Mouse (Mus musculus): ENCODE measurements at regions not wholly inside any gene's neighbourhood (a gene's known extent, or its start where the extent isn't known, plus 50 kb on each side); places are given as distances from the start of the nearest gene placed in this dataset.
A peak's percentile ranks its signal among the peaks of the same experiment; 100 is the strongest.
"Not testable (repeated sequence)": the region's sequence is repeated elsewhere in the genome, so short reads cannot be mapped to it uniquely, and the experiment has no call there.

DNA sequence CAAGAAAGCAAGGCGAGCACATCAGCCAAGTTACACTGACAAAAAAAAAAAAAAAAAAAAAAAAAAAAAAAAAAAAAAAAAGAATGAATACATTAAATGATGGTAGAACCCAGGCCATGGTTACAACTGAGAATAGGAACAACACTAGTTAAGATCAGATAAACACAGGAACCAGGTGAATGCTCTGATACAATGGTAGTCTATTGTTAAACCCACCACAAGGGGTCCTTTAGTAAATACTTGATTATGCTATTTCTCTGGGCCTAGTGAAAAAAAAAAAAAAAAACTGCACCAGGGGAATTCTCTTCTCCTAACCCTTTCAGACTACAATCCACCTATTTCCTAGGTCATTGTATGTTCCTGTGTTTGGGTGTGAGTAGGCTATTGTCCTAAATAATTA lies 2289.7 kb downstream of the Cntnap5b start:
- intact Hi-C loops (cut with DNase I) = no loop called here
- DNase-seq (ENCODE audit: low spot score in 2 of 2) = no peak

- intact Hi-C loops (cut with DNase I) = no loop called here
- DNase-seq (ENCODE audit: low spot score in 2 of 2) = peak in 1 of 2 experiments; percentile 23
These were observed 2333.1 kb downstream of the Cntnap5b start for GRCm38 (mm10) chr1:102105658-102106057.

- intact Hi-C loops (cut with DNase I) = no loop called here
- DNase-seq (ENCODE audit: low spot score in 2 of 2) = peak in 1 of 2 experiments; percentile 71
These were observed 2366.5 kb downstream of the Cntnap5b start for GRCm38 (mm10) chr1:102139021-102139420.

- DNase-seq (ENCODE audit: low spot score in 2 of 2) = peak in 1 of 2 experiments; percentile 31
- intact Hi-C loops (cut with DNase I) = no loop called here
These were observed 2373.8 kb downstream of the Cntnap5b start for GRCm38 (mm10) chr1:102146368-102146767.

DNA sequence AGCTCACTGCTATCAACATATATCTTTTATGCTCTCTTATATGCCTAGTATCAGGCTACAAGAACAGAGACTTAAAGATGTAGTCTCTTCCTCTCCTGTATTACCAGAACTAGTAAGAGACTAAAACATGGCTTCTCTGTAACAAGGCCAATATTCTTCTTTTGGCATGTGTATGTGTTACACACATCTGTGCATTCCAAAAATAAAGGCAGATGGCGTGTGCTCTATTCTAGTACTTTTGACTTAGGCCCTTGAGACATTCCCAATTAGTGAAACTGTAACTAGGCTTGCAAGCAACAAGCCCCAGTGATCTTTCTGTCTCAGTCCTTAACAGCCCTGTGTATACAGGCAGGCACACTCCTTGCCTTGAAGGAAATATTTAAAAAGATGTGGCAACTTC lies 2394.1 kb downstream of the Cntnap5b start:
- intact Hi-C loops (cut with DNase I) = no loop called here
- DNase-seq (ENCODE audit: low spot score in 2 of 2) = no peak

GRCm38 (mm10) chr1:102170566-102171286 lies 2398.2 kb downstream of the Cntnap5b start:
- DNase-seq (ENCODE audit: low spot score in 2 of 2) = no peak
- intact Hi-C loops (cut with DNase I) = no loop called here

GRCm38 (mm10) chr1:102185925-102186324 lies 2413.4 kb downstream of the Cntnap5b start:
- DNase-seq (ENCODE audit: low spot score in 2 of 2) = peak in 1 of 2 experiments; percentile 5
- intact Hi-C loops (cut with DNase I) = no loop called here

DNA sequence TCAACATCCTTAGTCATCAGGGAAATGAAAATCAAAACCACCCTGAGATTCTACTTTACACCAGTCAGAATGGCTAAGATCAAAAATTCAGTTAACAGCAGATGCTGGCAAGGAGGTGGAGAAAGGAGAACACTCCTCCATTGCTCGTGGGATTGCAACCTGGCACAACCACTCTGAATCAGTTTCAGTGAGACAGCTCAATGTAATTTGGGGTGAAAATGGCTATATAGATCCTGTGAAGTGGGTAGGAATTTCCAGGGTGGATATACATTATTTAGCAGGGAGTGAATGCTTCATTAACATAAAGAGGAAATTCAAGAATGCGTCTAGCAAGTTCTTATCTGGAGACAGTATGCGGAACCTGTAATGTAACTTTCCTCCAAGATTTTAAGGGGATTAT lies 2462.9 kb downstream of the Cntnap5b start:
- DNase-seq (ENCODE audit: low spot score in 2 of 2) = peak in 1 of 2 experiments; percentile 60
- intact Hi-C loops (cut with DNase I) = no loop called here

DNA sequence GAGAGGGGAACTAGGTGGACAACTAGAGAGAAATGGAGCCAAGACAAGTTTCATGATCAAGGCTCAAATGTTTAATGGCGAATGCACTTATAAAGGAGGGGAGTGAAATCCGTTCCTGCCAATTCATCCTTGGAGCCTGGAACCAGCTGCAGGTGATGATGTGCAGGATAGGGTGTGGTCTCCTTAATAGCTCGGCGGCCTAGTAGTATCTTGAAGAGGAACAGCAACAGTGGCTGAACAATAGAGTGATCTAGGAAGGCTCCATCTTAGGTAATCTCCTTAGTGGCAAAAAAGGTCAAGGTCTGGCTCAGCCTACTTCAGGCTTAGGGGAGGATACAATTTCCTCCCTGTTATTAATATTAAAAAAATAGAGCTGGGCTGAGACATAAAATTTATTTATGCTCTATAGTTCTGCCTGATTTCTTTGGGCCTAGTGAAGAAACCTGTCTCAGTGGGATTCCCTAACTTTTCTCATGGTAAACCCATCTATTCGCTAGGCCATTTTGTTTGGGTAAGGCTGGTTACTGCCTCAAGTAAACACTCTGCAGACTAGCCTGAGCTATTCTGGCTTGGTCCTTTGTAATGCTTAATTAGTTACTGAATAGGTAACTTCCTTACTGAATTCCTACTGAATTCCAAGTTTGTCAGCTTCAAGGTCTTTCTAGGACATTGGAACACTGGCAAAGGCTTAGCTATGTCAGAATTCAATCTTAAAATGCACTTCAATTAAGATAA lies 2490.7 kb downstream of the Cntnap5b start:
- DNase-seq (ENCODE audit: low spot score in 2 of 2); intact Hi-C loops (cut with DNase I): not testable (repeated sequence)

GRCm38 (mm10) chr1:102264457-102264856 lies 2491.9 kb downstream of the Cntnap5b start:
- intact Hi-C loops (cut with DNase I); DNase-seq (ENCODE audit: low spot score in 2 of 2): not testable (repeated sequence)

- intact Hi-C loops (cut with DNase I) = no loop called here
- DNase-seq (ENCODE audit: low spot score in 2 of 2) = no peak
These were observed 2493.9 kb upstream of the Cdh20 start for GRCm38 (mm10) chr1:102274456-102274855.

DNA sequence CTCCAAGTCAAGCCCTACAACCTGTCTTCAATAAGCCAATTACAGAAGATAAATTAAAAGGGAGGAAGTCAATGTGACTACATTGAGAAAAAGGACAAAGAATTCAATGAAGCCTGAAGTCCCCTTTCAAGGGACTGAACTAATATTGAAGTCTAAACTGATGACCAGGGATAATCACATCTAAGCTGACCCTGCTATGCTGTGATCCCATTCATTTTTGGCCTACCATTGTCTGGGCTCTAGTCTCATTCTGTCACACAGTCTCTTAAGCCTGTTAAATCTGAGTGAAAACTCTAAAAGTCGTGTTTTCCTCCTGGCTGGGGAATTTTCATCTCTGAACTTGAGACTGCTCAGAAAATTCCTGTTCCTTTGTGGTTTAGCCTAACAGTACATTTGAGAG lies 2480.0 kb upstream of the Cdh20 start:
- no peak for DNase-seq (ENCODE audit: low spot score in 2 of 2)
- intact Hi-C loops (cut with DNase I) = no loop called here

- DNase-seq (ENCODE audit: low spot score in 2 of 2) = no peak
- intact Hi-C loops (cut with DNase I) = no loop called here
These were observed 2464.8 kb upstream of the Cdh20 start for GRCm38 (mm10) chr1:102303526-102303925.

DNA sequence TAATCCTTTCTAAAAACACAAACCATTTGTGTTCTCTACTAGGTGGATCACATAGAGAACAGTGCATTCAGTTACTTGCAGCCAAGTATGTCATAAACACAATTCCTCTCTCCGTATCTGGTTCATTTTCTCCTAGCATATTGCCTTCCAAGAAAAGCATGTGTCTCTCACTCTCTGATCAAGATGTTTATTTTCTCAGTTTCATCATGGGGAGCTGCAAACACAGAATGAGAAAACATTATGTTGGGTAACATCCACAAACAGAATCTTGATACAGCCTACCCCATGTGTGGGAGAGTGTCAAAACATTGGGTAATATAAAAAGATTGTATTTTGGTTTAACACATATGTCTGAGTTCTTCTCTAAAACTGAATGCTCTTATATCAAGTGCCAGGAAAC lies 2415.2 kb upstream of the Cdh20 start:
- DNase-seq (ENCODE audit: low spot score in 2 of 2) = peak; percentile 11 to 43
- intact Hi-C loops (cut with DNase I) = no loop called here

GRCm38 (mm10) chr1:102357911-102358310 lies 2410.4 kb upstream of the Cdh20 start:
- intact Hi-C loops (cut with DNase I); DNase-seq (ENCODE audit: low spot score in 2 of 2): not testable (repeated sequence)

DNA sequence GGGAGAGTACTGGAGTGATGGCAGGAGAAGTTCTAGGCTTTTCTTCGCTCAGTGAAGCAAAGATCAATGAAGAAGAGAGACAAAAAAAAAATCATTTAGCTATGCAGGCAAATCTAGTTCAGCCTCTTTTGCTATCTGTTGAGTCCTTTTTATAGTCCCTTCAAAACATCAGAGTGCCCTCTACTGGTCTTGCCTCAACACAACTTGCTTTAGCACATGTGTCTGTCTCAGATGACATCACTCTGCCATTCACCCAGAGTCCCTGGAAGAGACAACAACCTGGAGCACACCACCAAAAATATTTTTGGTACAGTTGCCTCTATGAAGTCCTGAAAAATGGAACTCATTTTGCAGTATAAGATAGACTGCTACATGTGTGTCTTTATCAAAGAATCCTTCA lies 2389.7 kb upstream of the Cdh20 start:
- intact Hi-C loops (cut with DNase I) = no loop called here

More for the DNA sequence above, 2389.7 kb upstream of the Cdh20 start:
- DNase-seq (ENCODE audit: low spot score in 2 of 2) = peak; percentile 6 to 8
